Mouse (Mus musculus) gastrocnemius, postnatal 36 days (tissue): ENCODE measurements around the gene Fcer1g. TPM values are rescaled to one million over a fixed set of nuclear protein-coding genes. Genes with fewer than 3 reads are reported as not detected.
"Not testable (repeated sequence)": the region's sequence is repeated elsewhere in the genome, so short reads cannot be mapped to it uniquely, and the experiment has no call there.

Experiments
- DNase-seq, 2 experiments: peaks; one replicate each; pipeline ENCODE4 v3.0.0; 2022
- intact Hi-C: fragments of 180-260 bp; cut with DNase I; formaldehyde crosslinking; loops from one replicate; pipeline ENCODE4 v1.15.1; 2025
- total RNA-seq, 2 experiments: library from RNA; stranded (reverse); gene quantifications; 2 replicates each; pipeline ENCODE4 v1.2.3; 2021

The Fcer1g gene
- total RNA-seq, 2 experiments from 2014 or later = 2.5 to 4.9 TPM

- DNase-seq = no peak
- intact Hi-C loops = no loop called here
Measured at GRCm38 (mm10) chr1:171248386-171249226, 14.4 kb upstream of the Fcer1g start.

DNA sequence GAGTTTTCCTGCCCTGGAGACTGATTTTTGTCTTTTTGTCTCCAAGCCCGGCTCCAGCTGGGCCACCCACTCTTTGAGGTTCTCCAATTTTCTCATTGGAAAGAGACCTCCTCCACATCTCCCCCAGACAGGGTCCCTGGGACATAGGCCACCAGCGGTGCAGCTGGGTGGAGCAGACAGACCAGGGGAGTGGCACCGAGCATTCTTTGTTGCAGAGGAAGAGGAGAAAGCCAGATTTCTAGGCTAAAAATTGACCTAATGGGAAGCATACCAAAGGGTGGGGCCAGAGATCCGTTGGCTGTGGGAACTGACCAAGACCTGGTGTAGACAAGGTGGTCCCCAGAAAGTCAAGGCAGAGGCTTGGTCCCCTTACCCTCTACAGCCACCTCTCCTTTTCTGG lies 13.8 kb upstream of the Fcer1g start:
- DNase-seq = no peak
- intact Hi-C loops = loop anchor here (2.0 kb wide), 1 partner anchor 25 kb away; the partner anchor contains the start of gene Tomm40l

DNA sequence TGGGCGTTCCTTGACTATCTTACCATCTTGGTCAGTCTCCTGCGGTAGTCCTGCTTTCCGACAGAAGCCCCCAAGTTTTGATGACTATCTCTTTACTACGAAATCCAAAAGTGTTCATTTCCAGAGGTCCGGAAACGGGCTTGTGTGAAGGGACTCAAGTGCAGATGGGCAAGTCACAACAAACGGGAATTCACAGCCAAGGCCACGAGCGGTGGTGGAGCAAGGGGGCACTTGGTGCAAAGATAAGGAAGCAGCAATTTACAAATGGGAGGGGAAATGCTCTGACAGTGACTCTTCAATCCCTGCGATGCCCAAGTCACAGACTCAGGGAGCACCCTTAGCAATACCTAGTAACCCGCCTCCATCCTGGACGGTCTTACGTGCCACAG lies 13.3 kb upstream of the Fcer1g start:
- no peak for DNase-seq

DNA sequence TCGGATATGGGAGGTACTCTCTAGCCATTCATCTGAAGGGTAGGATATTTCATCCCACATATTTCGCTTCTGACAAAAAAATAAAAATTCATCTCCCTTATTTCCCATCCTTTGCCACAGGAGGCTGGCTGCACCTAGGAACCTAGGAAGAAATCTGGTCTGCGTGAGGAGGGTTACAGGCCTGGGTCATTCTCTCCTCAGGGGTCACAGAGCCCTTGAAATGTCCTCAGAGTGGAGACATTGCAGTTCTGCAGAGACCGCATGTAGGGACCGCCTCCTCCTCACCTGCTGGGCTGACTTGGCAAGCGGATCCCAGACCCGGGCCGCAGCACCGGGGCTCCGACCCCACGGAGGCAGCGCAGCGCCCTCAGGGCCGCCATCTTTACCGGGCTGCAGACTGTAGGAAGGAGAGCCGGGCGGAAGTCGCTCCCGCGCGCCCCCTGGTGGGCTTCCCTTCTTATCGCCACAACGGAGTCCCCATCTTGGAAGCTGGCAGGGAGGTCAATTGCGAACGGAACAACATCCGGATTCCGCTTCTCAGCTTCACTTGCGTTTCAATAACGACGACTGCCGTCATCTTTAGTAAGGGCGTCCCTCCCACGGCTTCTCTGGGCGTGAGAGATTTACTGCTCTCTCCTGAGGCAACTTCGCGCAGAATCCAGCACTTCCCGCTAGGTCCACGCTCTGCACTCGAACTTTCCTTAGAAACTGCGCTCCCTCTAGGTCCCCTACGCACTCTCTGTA lies 12.7 kb upstream of the Fcer1g start:
- DNase-seq = peak; percentile 95 to 96
- intact Hi-C loops = loop anchor here (2.0 kb wide), 1 partner anchor 24 kb away; the partner anchor contains the start of gene Tomm40l

More for the DNA sequence above, 13.3 kb upstream of the Fcer1g start:
- intact Hi-C loops = loop anchor here (2.0 kb wide), 1 partner anchor 25 kb away; the partner anchor contains the start of gene Tomm40l

GRCm38 (mm10) chr1:171245353-171245752 lies 11.2 kb upstream of the Fcer1g start:
- DNase-seq = no peak
- intact Hi-C loops = no loop called here

DNA sequence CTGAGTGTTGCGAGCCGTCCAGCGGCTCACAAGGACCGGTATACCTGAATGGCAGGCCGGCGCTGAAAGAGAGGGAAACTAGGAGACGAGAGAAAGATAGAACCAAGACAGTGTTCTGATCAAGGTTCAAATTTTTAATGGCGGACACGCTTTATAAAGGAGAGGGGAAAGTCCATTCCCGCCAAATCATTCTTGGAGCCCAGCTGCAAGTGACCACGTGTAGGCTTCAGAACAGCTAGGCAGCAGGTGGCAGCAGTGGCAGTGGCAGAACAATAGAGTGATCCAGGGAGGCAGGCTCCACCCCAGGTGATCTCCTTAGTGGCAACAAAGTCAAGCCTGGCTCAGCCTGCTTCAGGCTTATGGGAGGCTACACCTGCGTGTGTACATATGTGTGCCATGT lies 7.8 kb upstream of the Fcer1g start:
- DNase-seq, intact Hi-C loops: not testable (repeated sequence)

DNA sequence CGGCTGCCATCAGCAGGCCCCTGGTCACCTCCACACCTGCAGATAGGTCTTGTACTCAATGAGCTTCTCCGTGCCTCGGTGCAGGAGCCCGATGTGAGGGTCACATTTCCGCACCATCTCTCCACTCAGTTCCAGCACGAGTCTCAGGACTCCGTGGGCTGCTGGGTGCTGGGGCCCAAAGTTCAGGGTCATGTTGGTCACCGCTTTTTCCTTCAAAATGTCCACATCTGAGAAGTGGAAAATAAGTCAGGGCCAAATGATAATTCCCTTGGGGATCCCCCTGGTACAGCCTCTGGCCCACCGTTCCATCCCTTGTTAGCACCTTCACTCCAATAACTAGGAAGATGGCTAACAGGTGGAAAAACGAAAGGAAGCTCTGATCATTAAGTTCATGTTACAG lies 6.7 kb upstream of the Fcer1g start:
- intact Hi-C loops = no loop called here
- DNase-seq = no peak

- intact Hi-C loops = no loop called here
- peak in 1 of 2 experiments; percentile 63 for DNase-seq
Measured at GRCm38 (mm10) chr1:171239992-171240744, 6.0 kb upstream of the Fcer1g start.

- intact Hi-C loops = no loop called here
- peak in 1 of 2 experiments; percentile 41 for DNase-seq
Measured at GRCm38 (mm10) chr1:171238463-171238862, 4.3 kb upstream of the Fcer1g start.

DNA sequence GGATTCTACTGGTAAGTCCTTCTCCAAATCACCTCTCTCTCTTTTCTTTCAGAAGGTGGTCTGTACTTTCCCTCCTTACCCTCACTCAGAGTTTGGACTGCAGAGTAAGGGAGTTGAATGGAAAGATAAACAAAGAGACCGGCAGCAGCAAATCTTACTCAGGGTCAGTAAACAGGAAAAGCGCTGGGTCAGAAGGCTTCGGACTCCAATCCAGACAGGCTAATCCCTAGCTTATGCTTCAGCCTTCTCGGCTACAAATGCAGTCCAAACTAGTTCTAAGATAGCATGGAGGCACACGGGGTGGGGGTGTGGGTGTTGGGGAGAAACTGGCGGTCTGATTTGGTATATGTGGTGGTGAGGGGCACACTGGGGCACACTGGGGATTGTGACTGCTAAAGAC lies 3.3 kb upstream of the Fcer1g start:
- intact Hi-C loops = no loop called here
- no peak for DNase-seq

DNA sequence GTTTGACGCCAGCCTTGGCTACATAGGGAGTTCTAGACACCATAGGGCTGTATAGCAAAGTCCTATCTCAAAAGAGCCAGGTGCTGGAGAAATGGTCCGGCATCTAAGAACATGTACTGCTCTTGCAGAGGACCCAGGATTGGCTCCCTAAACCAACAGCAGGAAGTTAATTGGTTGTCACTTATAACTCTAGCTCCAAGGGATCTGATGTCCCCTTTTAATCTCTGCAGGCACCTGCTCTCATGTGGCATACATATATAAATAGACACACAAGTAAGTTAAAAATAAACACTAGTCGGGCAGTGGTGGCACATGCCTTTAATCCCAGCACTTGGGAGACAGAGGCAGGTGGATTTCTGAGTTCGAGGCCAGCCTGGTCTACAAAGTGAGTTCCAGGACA lies 1.6 kb upstream of the Fcer1g start:
- DNase-seq = no peak
- intact Hi-C loops = no loop called here

DNA sequence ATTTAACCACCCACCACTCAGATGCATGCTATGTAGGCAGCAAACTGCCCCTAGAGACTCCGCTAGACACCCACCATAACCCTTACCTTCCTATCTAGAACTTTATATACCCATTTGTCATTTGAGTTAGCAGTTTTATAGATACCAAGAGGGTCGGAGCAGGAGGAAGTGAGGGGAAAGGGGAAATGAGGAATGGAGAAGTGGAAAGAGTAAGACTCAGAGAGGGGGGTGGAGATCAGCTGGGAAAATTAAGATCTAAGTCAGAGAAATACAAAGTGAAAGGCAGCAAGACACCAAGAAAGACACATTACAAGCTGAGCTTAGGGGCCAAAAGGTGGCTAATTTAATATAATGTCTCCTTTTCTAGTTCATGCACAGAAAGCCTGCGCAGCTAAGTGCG lies 373 bp upstream of the Fcer1g start:
- no peak for DNase-seq
- intact Hi-C loops = no loop called here

DNA sequence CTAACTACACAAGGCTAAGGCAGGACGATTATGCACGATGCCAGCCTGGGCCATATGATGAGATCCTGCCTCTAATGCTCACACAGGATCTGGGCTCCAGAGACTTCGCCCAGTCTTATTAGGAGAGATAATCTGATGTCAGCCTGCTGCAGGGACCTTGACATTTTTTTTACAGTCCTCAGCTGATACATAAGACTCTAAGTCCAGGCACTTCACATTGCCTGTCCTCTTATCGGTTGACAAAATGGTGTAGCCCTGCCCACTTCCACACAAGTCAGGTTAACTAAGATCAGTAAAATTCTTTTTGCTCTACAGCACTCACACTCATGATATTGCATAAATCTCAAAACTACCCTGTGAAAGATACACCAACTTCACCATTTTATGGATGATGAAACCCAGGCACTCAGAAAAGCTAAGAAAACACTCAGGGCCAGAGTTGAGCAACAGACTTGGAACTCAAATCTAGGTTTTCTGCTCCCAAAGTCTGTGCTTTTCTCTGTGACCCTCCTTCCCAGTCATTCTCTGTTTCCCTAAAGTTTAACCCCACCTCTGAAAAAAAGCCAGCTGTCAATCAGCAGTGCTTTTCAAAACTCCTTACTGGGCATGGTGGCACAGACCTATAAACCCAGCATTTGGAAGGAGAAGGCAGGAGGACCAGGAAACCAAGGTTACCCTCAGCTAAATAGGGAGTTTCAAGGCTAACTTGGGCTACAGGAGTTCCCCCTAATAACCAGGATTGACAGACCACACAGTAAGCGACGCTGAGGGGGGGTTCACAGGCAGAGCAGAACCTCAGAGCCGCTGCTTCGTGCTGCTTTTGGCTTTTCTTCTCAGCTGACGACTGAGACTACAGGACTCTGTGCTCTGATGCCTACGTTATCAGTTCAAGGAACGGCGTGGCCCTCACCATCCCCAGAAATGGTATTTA lies 1.1 kb downstream of the Fcer1g start:
- DNase-seq = no peak
- intact Hi-C loops = no loop called here

DNA sequence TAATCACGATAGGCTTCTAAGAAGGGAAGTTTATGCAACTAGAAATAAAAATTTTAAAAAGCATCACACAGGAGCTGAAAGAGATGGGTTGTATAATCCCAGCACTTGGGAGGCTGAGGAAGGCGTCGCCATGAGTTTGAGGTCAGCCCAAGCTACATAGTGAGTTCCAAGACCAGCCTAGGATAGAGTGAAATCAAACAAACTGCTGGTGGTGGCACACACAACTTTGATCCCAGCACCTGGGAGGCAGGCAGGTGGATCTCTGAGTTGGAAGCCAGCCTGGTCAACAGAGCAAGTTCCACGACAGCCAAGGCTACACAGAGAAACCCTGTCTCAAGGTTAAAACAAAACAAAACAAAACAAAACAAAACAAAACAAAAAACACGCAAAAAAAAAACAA lies 1.8 kb downstream of the Fcer1g start:
- intact Hi-C loops = no loop called here
- no peak for DNase-seq

DNA sequence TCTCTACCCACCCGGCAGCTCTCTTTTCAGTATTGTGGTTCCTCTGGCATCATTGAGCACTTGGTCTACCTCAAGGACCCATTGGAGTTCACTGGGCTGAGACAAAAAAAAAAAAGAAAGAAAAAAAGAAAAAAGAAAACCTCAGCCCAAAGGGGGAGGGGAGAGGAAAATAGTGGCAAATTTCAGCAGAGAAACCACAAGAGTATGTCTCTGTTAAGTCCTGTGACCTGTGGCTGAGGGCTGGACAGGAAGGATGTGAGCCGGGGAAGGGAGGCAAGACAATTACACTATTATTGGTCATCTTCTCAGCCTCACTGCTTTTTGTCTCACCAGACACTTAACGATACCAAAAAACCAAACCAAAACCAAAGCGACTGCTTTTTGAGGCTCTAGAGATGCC lies 2.3 kb downstream of the Fcer1g start:
- intact Hi-C loops = no loop called here
- no peak for DNase-seq

DNA sequence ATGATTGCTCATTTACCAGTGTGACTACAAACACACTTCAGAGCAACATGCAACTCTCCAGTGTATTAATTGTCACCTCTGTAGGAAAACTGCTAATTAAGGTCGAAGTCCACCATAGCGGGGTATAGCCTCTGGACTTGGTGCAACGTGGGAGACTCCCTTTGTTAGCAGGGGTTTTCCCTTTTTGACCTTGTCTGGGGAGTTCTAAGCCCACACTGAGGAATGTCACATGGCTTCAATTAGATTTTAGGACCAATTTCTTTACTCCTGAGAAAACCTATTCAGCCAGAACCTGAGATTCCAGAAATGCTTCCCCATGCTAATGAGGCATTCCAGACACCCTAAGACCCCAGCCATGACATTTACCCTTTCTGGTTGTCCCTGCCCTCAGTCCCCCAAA lies 4.0 kb downstream of the Fcer1g start:
- intact Hi-C loops = no loop called here
- DNase-seq = no peak

GRCm38 (mm10) chr1:171229750-171230149 lies 4.4 kb downstream of the Fcer1g start:
- intact Hi-C loops = no loop called here
- DNase-seq = no peak

DNA sequence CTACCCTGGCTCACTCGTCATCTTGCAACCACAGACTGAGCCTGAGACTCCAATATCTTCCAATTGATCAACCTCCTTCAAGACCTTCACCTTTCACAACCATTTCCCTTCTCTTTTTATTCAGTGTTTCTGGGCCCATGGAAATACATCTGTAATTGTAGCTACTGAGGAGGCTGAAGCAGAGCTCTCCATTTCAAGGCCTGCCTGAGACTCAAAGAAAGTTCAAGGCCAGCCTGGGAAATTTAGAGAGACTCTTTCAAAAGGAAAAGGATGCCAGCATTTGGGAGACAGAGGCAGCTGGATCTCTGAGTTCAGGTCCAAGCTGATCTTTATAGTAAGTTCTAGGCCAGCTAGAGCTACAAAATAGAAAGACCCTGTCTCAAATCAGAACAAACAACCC lies 6.3 kb downstream of the Fcer1g start:
- no peak for DNase-seq
- intact Hi-C loops = no loop called here

DNA sequence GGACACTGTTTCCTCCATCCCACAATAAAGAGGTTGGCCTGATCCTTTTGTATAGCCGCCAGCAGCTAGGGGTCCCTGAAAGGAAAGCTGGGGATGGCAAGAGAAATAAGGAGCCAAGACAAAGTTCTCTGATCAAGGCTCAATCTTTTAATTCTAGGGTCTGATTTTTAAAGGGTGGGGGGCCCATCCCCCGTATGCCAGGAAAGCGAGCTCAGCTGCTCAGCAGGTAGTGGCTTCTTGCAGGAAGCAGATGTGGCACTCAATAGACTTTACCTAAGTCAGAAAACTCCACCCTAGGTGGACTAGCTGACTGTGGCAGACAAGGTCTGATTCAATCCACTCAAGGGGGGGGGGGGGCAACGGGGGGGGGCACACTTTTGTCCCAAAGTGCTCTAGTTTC lies 7.4 kb downstream of the Fcer1g start:
- no peak for DNase-seq
- intact Hi-C loops = no loop called here

GRCm38 (mm10) chr1:171224857-171225256 lies 9.3 kb downstream of the Fcer1g start, which contains the start of gene Apoa2:
Gene Apoa2 (plus strand): TSS chr1:171225054.
- no peak for DNase-seq
- intact Hi-C loops = no loop called here
